Mouse (Mus musculus) gastrocnemius, postnatal 14 days (tissue): Measurements from ENCODE around the gene Rhox2a. TPM values are rescaled to one million over a fixed set of nuclear protein-coding genes. Genes with fewer than 3 reads are reported as not detected.
"Not testable (repeated sequence)": the region's sequence is repeated elsewhere in the genome, so short reads cannot be mapped to it uniquely, and the experiment has no call there.

Experiments
- DNase-seq: peaks from one replicate; pipeline ENCODE4 v3.0.0; 2021; ENCODE audit warnings: mixed read lengths
- intact Hi-C: fragments of 180-260 bp; cut with DNase I; formaldehyde crosslinking; loops from one replicate; pipeline ENCODE4 v1.15.1; 2025; ENCODE audit warnings: low total_unique reads
- long read RNA-seq, 2 experiments: library from polyadenylated mRNA; stranded (forward); transcript quantifications; one replicate each; pipeline ENCODE4 v2.0.0; 2021
- total RNA-seq, 2 experiments: library from RNA; stranded (reverse); gene quantifications; 2 replicates each; pipeline ENCODE4 v1.2.3; 2021

The Rhox2a gene
- total RNA-seq, result not detected
- long read RNA-seq, experiment 1, result 0 reads
- long read RNA-seq, experiment 2, result 0 reads

DNA sequence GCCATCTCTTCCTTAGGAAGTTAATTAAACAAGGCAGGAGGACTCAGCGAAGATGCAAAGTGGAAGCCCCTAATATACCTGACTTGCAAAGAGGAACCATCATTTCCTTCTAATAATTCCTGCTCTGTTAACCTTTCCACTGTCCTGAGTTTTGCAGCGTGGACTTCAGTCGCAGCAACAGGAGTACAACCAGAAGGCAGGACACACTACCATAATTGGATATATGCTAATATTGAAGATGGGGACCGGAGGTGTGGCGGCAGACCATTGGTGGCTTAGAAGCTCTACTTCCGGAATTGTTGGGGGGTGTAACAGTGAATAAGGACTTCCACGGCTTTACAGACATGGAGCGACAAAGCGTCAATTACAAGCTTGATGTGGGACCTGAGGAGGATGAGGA, at the start of gene Rhox2a:
Gene Rhox2a (plus strand): TSS at position 301 of the 400 bp plus-strand sequence.
- DNase-seq, intact Hi-C loops: not testable (repeated sequence)

DNA sequence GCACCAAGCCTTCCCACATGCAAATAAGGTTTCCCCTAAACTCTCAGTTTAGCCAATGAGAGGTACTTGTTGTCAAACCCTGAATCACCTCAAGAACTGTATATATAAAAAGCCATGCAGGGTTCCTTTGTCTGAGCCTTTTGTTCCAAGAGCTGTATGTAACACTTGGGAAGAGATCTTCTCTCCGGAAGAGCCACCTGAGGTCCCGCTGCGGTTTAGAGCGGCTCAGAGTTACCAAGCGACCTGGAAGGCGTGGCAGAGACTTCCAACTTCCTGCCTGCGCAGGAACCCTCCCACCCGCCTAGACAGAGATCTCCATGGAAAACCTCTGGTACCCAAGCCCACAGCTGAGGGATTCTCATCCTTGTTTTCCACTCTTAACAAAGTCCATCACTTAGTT, 46.1 kb upstream of the Rhox2a start:
- intact Hi-C loops, result no loop called here
- no peak for DNase-seq

GRCm38 (mm10) chrX:37210941-37211340, 33.8 kb upstream of the Rhox2a start, which contains the start of gene Gm9:
Gene Gm9, minus strand, starts transcription at chrX:37211041.
- intact Hi-C loops, result no loop called here
- no peak for DNase-seq

DNA sequence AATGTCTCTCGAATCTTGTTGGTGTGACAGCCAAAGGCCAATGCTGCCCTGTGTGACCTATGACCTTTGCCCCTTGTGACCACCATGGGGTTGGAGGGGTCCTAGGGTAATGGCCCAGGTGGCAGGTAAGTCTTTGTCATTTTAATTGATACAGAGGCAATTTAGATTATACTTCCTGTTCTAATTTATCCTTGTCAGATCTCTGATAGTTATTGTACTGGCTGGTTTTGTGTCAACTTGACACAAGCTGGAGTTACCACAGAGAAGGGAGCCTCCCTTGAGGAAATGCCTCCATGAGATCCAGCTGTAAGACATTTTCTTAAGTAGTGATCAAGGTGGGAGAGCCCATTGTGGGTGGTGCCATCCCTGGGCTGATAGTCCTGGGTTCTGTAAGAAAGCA, 22.6 kb upstream of the Rhox2a start, which contains the start of gene Rhox1:
Gene Rhox1 (minus strand): TSS at position 101 of the 400 bp plus-strand sequence.
- DNase-seq, intact Hi-C loops: not testable (repeated sequence)

- DNase-seq, intact Hi-C loops: not testable (repeated sequence)
Observed at GRCm38 (mm10) chrX:37249619-37250018, 4.8 kb downstream of the Rhox2a start, which contains the start of gene Rhox3a. Gene Rhox3a, plus strand, starts transcription at chrX:37249919.

GRCm38 (mm10) chrX:37265038-37265437, 20.3 kb downstream of the Rhox2a start, which contains the start of gene Rhox4a:
Gene Rhox4a, plus strand, starts transcription at chrX:37265338.
- intact Hi-C loops, DNase-seq: not testable (repeated sequence)

Other genes starting within 250 kb of the Rhox2a start
- gene Sowahd, start 196.1 kb upstream of the Rhox2a start, total RNA-seq, result not detected
- gene Rpl39, start 159.6 kb upstream of the Rhox2a start, total RNA-seq, result 100 to 1,000 TPM; 417 to 466 TPM
- 1 to 10 TPM; 8.5 to 9.4 TPM for gene Upf3b, start 134.7 kb upstream of the Rhox2a start, total RNA-seq
- gene Nkap, start 118.2 kb upstream of the Rhox2a start, total RNA-seq, result 1 to 10 TPM; 6.6 to 7.2 TPM
- gene Akap14, start 76.1 kb upstream of the Rhox2a start, total RNA-seq, result not detected
- 100 to 1,000 TPM; 346 to 390 TPM for gene Ndufa1, start 53.8 kb upstream of the Rhox2a start, total RNA-seq
- gene Rnf113a1, start 53.7 kb upstream of the Rhox2a start, total RNA-seq, result 1 to 10 TPM; 1.8 to 2.4 TPM
- not detected for gene Gm9, start 33.9 kb upstream of the Rhox2a start, total RNA-seq
- not detected for gene Rhox1, start 22.7 kb upstream of the Rhox2a start, total RNA-seq
- not detected for gene Rhox3a, start 4.9 kb downstream of the Rhox2a start, total RNA-seq
- gene Rhox4a, start 20.4 kb downstream of the Rhox2a start, total RNA-seq, result not detected
- under 1 TPM in 1 of 2 experiments, not detected in 1; 0.35 TPM for gene Rhox3a2, start 135.1 kb downstream of the Rhox2a start, total RNA-seq
- gene Rhox4a2, start 145.9 kb downstream of the Rhox2a start, total RNA-seq, result not detected
- not detected for gene Rhox2b, start 167.1 kb downstream of the Rhox2a start, total RNA-seq
- not detected for gene Rhox4b, start 187.5 kb downstream of the Rhox2a start, total RNA-seq
- gene Rhox2c, start 208.7 kb downstream of the Rhox2a start, total RNA-seq, result not detected
- not detected for gene Rhox3c, start 213.6 kb downstream of the Rhox2a start, total RNA-seq
- gene Rhox4c, start 235.4 kb downstream of the Rhox2a start, total RNA-seq, result not detected
- not detected for gene Rhox2d, start 248.5 kb downstream of the Rhox2a start, total RNA-seq